Mouse (Mus musculus): ENCODE results near the gene Itgae. TPM values are rescaled to one million over a fixed set of nuclear protein-coding genes. Genes with fewer than 3 reads are reported as not detected.
A peak's percentile ranks its signal among the peaks of the same experiment; 100 is the strongest.

Gene Itgae
- 0.39 and 0.60 TPM in 2 replicates for polyA plus RNA-seq (2016; fragmentation: Nextera tagmentation; extraction: Ambion mirVana)

- H3K27ac ChIP-seq (replicated peaks), result no peak within 1 kb of the TSS
- H3K4me1 ChIP-seq, result peaks cover 13% of the 10 kb centered on the region
- DNase-seq (ENCODE audit: low spot score), result no peak
- no peaks in the 10 kb centered on the region for H3K9me3 ChIP-seq (replicated peaks)
- H3K27me3 ChIP-seq (ENCODE audit: low read depth, poor library complexity, severe bottlenecking), result no peaks in the 10 kb centered on the region
- H3K36me3 ChIP-seq, result peaks cover 8% of the 10 kb centered on the region
- WGBS, result 87% methylated on average over 4 of the region's 4 CpGs
- no peak within 1 kb of the TSS for H3K4me3 ChIP-seq
Measured at GRCm38 (mm10) chr11:73090283-73090682, at the start of gene Itgae. Itgae (plus strand) TSS chr11:73090583.

GRCm38 (mm10) chr11:73044229-73044755, 46.1 kb upstream of the Itgae start:
- H3K27ac ChIP-seq (replicated peaks), result no peak overlapping the region
- WGBS, result 73% methylated on average over 6 of the region's 6 CpGs
- H3K36me3 ChIP-seq, result no peaks in the 10 kb centered on the region
- H3K27me3 ChIP-seq (ENCODE audit: low read depth, poor library complexity, severe bottlenecking), result no peaks in the 10 kb centered on the region
- peaks cover 11% of the 10 kb centered on the region for H3K4me1 ChIP-seq
- no peak for DNase-seq (ENCODE audit: low spot score)
- H3K4me3 ChIP-seq, result no peak overlapping the region
- no peaks in the 10 kb centered on the region for H3K9me3 ChIP-seq (replicated peaks)

GRCm38 (mm10) chr11:73044789-73045188, 45.6 kb upstream of the Itgae start:
- DNase-seq (ENCODE audit: low spot score), result no peak
- WGBS, result 71% methylated on average over 4 of the region's 4 CpGs
- Histone ChIP-seq H3K9me3 (replicated peaks) (no peaks in the 10 kb centered on the region), H3K4me1 (peaks cover 15% of the 10 kb centered on the region), H3K27me3 (ENCODE audit: low read depth, poor library complexity, severe bottlenecking) (no peaks in the 10 kb centered on the region), H3K36me3 (peaks cover 1% of the 10 kb centered on the region), H3K27ac (replicated peaks) (no peak overlapping the region), H3K4me3 (no peak overlapping the region)

GRCm38 (mm10) chr11:73047542-73047996, 42.8 kb upstream of the Itgae start, which contains the start of gene Ncbp3:
Ncbp3 (plus strand) TSS chr11:73047783.
- H3K4me1 ChIP-seq, result peaks cover 15% of the 10 kb centered on the region
- peak within 1 kb of the TSS; percentile 96 for H3K27ac ChIP-seq (replicated peaks)
- no peaks in the 10 kb centered on the region for H3K9me3 ChIP-seq (replicated peaks)
- H3K4me3 ChIP-seq, result peak within 1 kb of the TSS; percentile 69
- no peaks in the 10 kb centered on the region for H3K27me3 ChIP-seq (ENCODE audit: low read depth, poor library complexity, severe bottlenecking)
- under 1% methylated on average over 39 of the region's 39 CpGs for WGBS
- peaks cover 28% of the 10 kb centered on the region for H3K36me3 ChIP-seq
- peak; percentile 95 for DNase-seq (ENCODE audit: low spot score)

- Histone ChIP-seq H3K27ac (replicated peaks) (peak overlapping the region; percentile 96), H3K4me3 (peak overlapping the region; percentile 69), H3K4me1 (peaks cover 15% of the 10 kb centered on the region), H3K9me3 (replicated peaks) (no peaks in the 10 kb centered on the region), H3K36me3 (peaks cover 34% of the 10 kb centered on the region), H3K27me3 (ENCODE audit: low read depth, poor library complexity, severe bottlenecking) (no peaks in the 10 kb centered on the region)
- 1% methylated on average over 55 of the region's 55 CpGs for WGBS
- no peak for DNase-seq (ENCODE audit: low spot score)
Measured at GRCm38 (mm10) chr11:73048030-73048876, 42.1 kb upstream of the Itgae start.

GRCm38 (mm10) chr11:73049335-73049734, 41.0 kb upstream of the Itgae start:
- peak overlapping the region; percentile 69 for H3K4me3 ChIP-seq
- DNase-seq (ENCODE audit: low spot score), result peak; percentile 77
- 0 out of 2 replicates have a peak overlapping the region, but pooled peaks have one; percentile 33 for H3K27ac ChIP-seq (replicated peaks)
- no peaks in the 10 kb centered on the region for H3K27me3 ChIP-seq (ENCODE audit: low read depth, poor library complexity, severe bottlenecking)
- peaks cover 15% of the 10 kb centered on the region for H3K4me1 ChIP-seq
- no peaks in the 10 kb centered on the region for H3K9me3 ChIP-seq (replicated peaks)
- WGBS, result 7% methylated on average over 4 of the region's 4 CpGs
- H3K36me3 ChIP-seq, result peaks cover 45% of the 10 kb centered on the region

- no peaks in the 10 kb centered on the region for H3K27me3 ChIP-seq (ENCODE audit: low read depth, poor library complexity, severe bottlenecking)
- no peak overlapping the region for H3K27ac ChIP-seq (replicated peaks)
- no peak for DNase-seq (ENCODE audit: low spot score)
- WGBS, result 86% methylated on average over 1 of the region's 1 CpGs
- H3K4me1 ChIP-seq, result peaks cover 15% of the 10 kb centered on the region
- peaks cover 80% of the 10 kb centered on the region for H3K36me3 ChIP-seq
- H3K4me3 ChIP-seq, result no peak overlapping the region
- H3K9me3 ChIP-seq (replicated peaks), result no peaks in the 10 kb centered on the region
Measured at GRCm38 (mm10) chr11:73052795-73053194, 37.6 kb upstream of the Itgae start.

GRCm38 (mm10) chr11:73057701-73058100, 32.7 kb upstream of the Itgae start:
- Histone ChIP-seq H3K4me3 (no peak overlapping the region), H3K4me1 (no peaks in the 10 kb centered on the region), H3K27me3 (ENCODE audit: low read depth, poor library complexity, severe bottlenecking) (no peaks in the 10 kb centered on the region), H3K27ac (replicated peaks) (no peak overlapping the region), H3K9me3 (replicated peaks) (no peaks in the 10 kb centered on the region), H3K36me3 (peaks cover 98% of the 10 kb centered on the region)
- no peak for DNase-seq (ENCODE audit: low spot score)
- 89% methylated on average over 5 of the region's 5 CpGs for WGBS

GRCm38 (mm10) chr11:73059630-73060029, 30.8 kb upstream of the Itgae start:
- H3K9me3 ChIP-seq (replicated peaks), result no peaks in the 10 kb centered on the region
- H3K36me3 ChIP-seq, result peaks cover 85% of the 10 kb centered on the region
- H3K27me3 ChIP-seq (ENCODE audit: low read depth, poor library complexity, severe bottlenecking), result no peaks in the 10 kb centered on the region
- H3K4me1 ChIP-seq, result no peaks in the 10 kb centered on the region
- no peak overlapping the region for H3K27ac ChIP-seq (replicated peaks)
- WGBS, result 94% methylated on average over 3 of the region's 3 CpGs
- no peak for DNase-seq (ENCODE audit: low spot score)
- no peak overlapping the region for H3K4me3 ChIP-seq

- no peak overlapping the region for H3K27ac ChIP-seq (replicated peaks)
- no peak for DNase-seq (ENCODE audit: low spot score)
- no peaks in the 10 kb centered on the region for H3K27me3 ChIP-seq (ENCODE audit: low read depth, poor library complexity, severe bottlenecking)
- peaks cover 79% of the 10 kb centered on the region for H3K36me3 ChIP-seq
- no peaks in the 10 kb centered on the region for H3K9me3 ChIP-seq (replicated peaks)
- no peak overlapping the region for H3K4me3 ChIP-seq
- WGBS, result 95% methylated on average over 3 of the region's 3 CpGs
- H3K4me1 ChIP-seq, result no peaks in the 10 kb centered on the region
Measured at GRCm38 (mm10) chr11:73061413-73061812, 29.0 kb upstream of the Itgae start.

GRCm38 (mm10) chr11:73071839-73072238, 18.5 kb upstream of the Itgae start:
- WGBS, result 88% methylated on average over 3 of the region's 3 CpGs

GRCm38 (mm10) chr11:73076295-73076694, 14.1 kb upstream of the Itgae start:
- H3K27ac ChIP-seq (replicated peaks), result no peak overlapping the region
- H3K9me3 ChIP-seq (replicated peaks), result no peaks in the 10 kb centered on the region
- no peaks in the 10 kb centered on the region for H3K27me3 ChIP-seq (ENCODE audit: low read depth, poor library complexity, severe bottlenecking)
- peaks cover 4% of the 10 kb centered on the region; the same call in 1 of the 2 replicates for H3K4me1 ChIP-seq
- 88% methylated on average over 4 of the region's 4 CpGs for WGBS
- DNase-seq (ENCODE audit: low spot score), result no peak
- H3K4me3 ChIP-seq, result no peak overlapping the region
- peaks cover 98% of the 10 kb centered on the region for H3K36me3 ChIP-seq

More at GRCm38 (mm10) chr11:73071839-73072238, 18.5 kb upstream of the Itgae start:
- H3K27me3 ChIP-seq (ENCODE audit: low read depth, poor library complexity, severe bottlenecking), result no peaks in the 10 kb centered on the region
- peaks cover 98% of the 10 kb centered on the region for H3K36me3 ChIP-seq
- DNase-seq (ENCODE audit: low spot score), result no peak
- no peak overlapping the region for H3K4me3 ChIP-seq
- H3K27ac ChIP-seq (replicated peaks), result no peak overlapping the region
- no peaks in the 10 kb centered on the region for H3K9me3 ChIP-seq (replicated peaks)
- peaks cover 4% of the 10 kb centered on the region; the same call in 1 of the 2 replicates for H3K4me1 ChIP-seq

- Histone ChIP-seq H3K9me3 (replicated peaks) (no peaks in the 10 kb centered on the region), H3K4me1 (peaks cover 4% of the 10 kb centered on the region; the same call in 1 of the 2 replicates), H3K4me3 (no peak overlapping the region), H3K27ac (replicated peaks) (no peak overlapping the region), H3K27me3 (ENCODE audit: low read depth, poor library complexity, severe bottlenecking) (no peaks in the 10 kb centered on the region), H3K36me3 (peaks cover 98% of the 10 kb centered on the region)
- WGBS, result 83% methylated on average over 4 of the region's 4 CpGs
- no peak for DNase-seq (ENCODE audit: low spot score)
Measured at GRCm38 (mm10) chr11:73076733-73077132, 13.7 kb upstream of the Itgae start.
